Mouse (Mus musculus): ENCODE measurements around the gene Cmpk2.

- TF ChIP-seq CTCF (IDR thresholded peaks at IDR 0.05; ENCODE audit: extremely low read depth, insufficient read depth, insufficient read length, insufficient replicate concordance) (no peak), POLR2A (IDR thresholded peaks at IDR 0.05; ENCODE audit: low read depth, low read length) (no peak)
These were observed 22.5 kb upstream of the Cmpk2 start for GRCm38 (mm10) chr12:26446377-26447045.
